Mouse (Mus musculus) myocyte (in vitro differentiated cells): ENCODE results near the gene Mroh3.

ENCODE experiments used
- MYOD1 ChIP-seq, 3 experiments: IDR thresholded peaks; one replicate each; pipeline ENCODE4 v1.6.1; 2011; ENCODE audit warnings: control low read depth in 2 of 3, low read depth in 2 of 3, mild to moderate bottlenecking in 2 of 3, moderate library complexity in 1 of 3; ENCODE audit not compliant: insufficient read length in 2 of 3, control insufficient read depth in 1 of 3
- POLR2A ChIP-seq: IDR thresholded peaks from one replicate; pipeline ENCODE4 v1.6.1; 2011; ENCODE audit warnings: low read depth, mild to moderate bottlenecking, control low read depth, moderate library complexity; ENCODE audit not compliant: insufficient read length

- TF ChIP-seq POLR2A (no peak), MYOD1 (IDR thresholded peaks at IDR 0.05; ENCODE audit: control insufficient read depth in 1 of 3, insufficient read length in 2 of 3, low read depth in 2 of 3) (no peak)
These were observed 52.8 kb downstream of the Mroh3 start for GRCm38 (mm10) chr1:136159830-136160229.
